Mouse (Mus musculus) hindbrain, embryonic 11.5 days (tissue): ENCODE measurements around the gene Styx. TPM values are rescaled to one million over a fixed set of nuclear protein-coding genes. Genes with fewer than 3 reads are reported as not detected.
"Not testable (repeated sequence)": the region's sequence is repeated elsewhere in the genome, so short reads cannot be mapped to it uniquely, and the experiment has no call there.

Experiments used
- ATAC-seq: fragments of 200-750 bp; cut with Nextera tagmentation; 2 replicates; pipeline ENCODE4 v1.8.0; 2017; ENCODE audit warnings: mild to moderate bottlenecking, moderate TSS enrichment, moderate library complexity; ENCODE audit not compliant: low FRiP score
- DNase-seq: peaks from one replicate; pipeline ENCODE4 v3.0.0-alpha.2; 2015; ENCODE audit warnings: low spot score
- H3K27ac ChIP-seq: fragments of 300-500 bp; sonication (generic); 2 replicates; pipeline ENCODE4 v1.5.1; 2014; ENCODE audit warnings: mild to moderate bottlenecking, low read depth, low read length
- H3K27me3 ChIP-seq: fragments of 300-500 bp; sonication (generic); 2 replicates; pipeline ENCODE4 v1.6.1; 2014; ENCODE audit warnings: mild to moderate bottlenecking, low read length, moderate library complexity, mixed read lengths; ENCODE audit not compliant: control insufficient read depth, insufficient read depth
- H3K36me3 ChIP-seq: fragments of 300-500 bp; sonication (generic); 2 replicates; pipeline ENCODE4 v1.6.1; 2014; ENCODE audit warnings: mild to moderate bottlenecking, low read length, moderate library complexity, mixed read lengths; ENCODE audit not compliant: control insufficient read depth, insufficient read depth
- H3K4me1 ChIP-seq: fragments of 300-500 bp; sonication (generic); replicated peaks from 2 replicates; pipeline ENCODE4 v1.6.1; 2014; ENCODE audit warnings: low read length, mixed read lengths; ENCODE audit not compliant: control insufficient read depth, insufficient read depth
- H3K4me2 ChIP-seq: fragments of 300-500 bp; sonication (generic); replicated peaks from 2 replicates; pipeline ENCODE4 v1.6.1; 2014; ENCODE audit warnings: mild to moderate bottlenecking, low read depth, low read length
- H3K4me3 ChIP-seq: fragments of 300-500 bp; sonication (generic); 2 replicates; pipeline ENCODE4 v1.5.1; 2014; ENCODE audit warnings: low read depth, low read length
- H3K9ac ChIP-seq: fragments of 300-500 bp; sonication (generic); 2 replicates; pipeline ENCODE4 v1.6.1; 2014; ENCODE audit warnings: low read depth, low read length
- H3K9me3 ChIP-seq: fragments of 300-500 bp; sonication (generic); 2 replicates; pipeline ENCODE4 v1.6.1; 2016; ENCODE audit warnings: low read length; ENCODE audit not compliant: control insufficient read depth
- WGBS: fragments of 180-500 bp; shearing (Covaris S2); extraction: QIAGEN DNeasy Blood & Tissue Kit; methylation state at CpG from one replicate; pipeline ENCODE4 v1.1.7; 2014; 5-methylcytosine and 5-hydroxymethylcytosine counted together
- polyA plus RNA-seq: library from polyadenylated mRNA; unstranded; fragments of >200 nt; fragmentation: Nextera tagmentation; extraction: Ambion mirVana; gene quantifications from 2 replicates; pipeline ENCODE4 v1.2.1, GENCODE M21; 2014

Styx gene
- polyA plus RNA-seq, 1 experiment from 2014 or later, result 51.6 TPM

- H3K4me2 ChIP-seq, result no peak overlapping the region
- WGBS, result 98% methylated on average over 2 of the region's 2 CpGs
- no peak overlapping the region for H3K9ac ChIP-seq
- no peaks in the 10 kb centered on the region for H3K4me1 ChIP-seq
- no peaks in the 10 kb centered on the region for H3K36me3 ChIP-seq
- no peak overlapping the region for H3K27ac ChIP-seq
- no peaks in the 10 kb centered on the region for H3K9me3 ChIP-seq
- DNase-seq (no peak), ATAC-seq (no peak)
- H3K27me3 ChIP-seq, result no peaks in the 10 kb centered on the region
- no peak overlapping the region for H3K4me3 ChIP-seq
Measured at GRCm38 (mm10) chr14:45385596-45385995, 34.7 kb downstream of the Styx start.

GRCm38 (mm10) chr14:45387480-45387879, 36.6 kb downstream of the Styx start:
- no peak for ATAC-seq
- WGBS, result 18% methylated on average over 2 of the region's 2 CpGs
- H3K27ac ChIP-seq, result no peak overlapping the region

DNA sequence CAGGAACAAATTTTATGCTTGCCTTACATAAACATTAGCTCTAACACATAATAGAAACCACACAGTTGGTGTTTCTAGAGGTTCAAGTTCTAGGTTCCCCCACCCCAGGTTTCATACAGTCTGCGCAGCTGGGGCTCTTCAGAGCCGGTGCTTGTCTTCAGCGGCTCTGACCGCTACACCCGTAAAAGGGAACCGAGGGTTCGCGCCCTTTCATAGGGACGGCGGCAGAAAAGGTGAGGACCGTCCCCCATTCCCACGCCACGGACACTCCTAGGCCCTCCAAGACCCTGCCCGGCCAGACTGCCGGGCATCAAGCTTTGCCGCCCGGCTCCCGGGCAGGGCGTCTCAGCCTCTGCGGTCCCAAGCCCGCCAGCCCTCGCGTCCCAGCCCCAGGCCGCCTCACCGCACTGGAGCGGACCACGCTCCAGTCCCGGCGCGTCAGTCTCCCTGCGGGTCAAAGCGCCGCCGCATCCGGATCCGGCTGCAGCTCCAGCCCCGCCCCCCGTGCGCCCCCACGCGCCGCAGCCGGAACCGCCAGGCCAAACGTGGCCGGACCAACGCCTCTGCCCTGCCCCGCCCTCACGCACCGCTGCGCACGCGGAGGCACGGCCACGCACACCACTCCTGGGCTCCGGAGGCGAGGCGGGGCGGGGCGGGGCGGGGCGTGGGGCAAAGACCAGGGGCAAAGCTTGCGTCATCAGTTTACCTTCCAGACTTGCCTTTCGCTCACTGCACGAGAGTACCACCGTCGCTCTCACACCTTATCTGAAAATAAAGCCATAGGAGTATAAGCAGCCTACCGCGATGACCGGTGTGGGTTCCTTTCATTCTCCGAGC, 37.7 kb downstream of the Styx start:
- Histone ChIP-seq H3K4me3 (peak overlapping the region; percentile 55), H3K4me2 (peak overlapping the region; percentile 64), H3K4me1 (no peaks in the 10 kb centered on the region), H3K9ac (peak overlapping the region; percentile 74), H3K36me3 (no peaks in the 10 kb centered on the region), H3K27ac (peak overlapping the region; percentile 47), H3K27me3 (no peaks in the 10 kb centered on the region), H3K9me3 (no peaks in the 10 kb centered on the region)
- ATAC-seq, result peak; percentile 98
- 1% methylated on average over 47 of the region's 71 CpGs for WGBS
- DNase-seq, result peak; percentile 90

More at GRCm38 (mm10) chr14:45387480-45387879, 36.6 kb downstream of the Styx start:
- H3K4me2 ChIP-seq, result peak overlapping the region; percentile 64
- H3K4me1 ChIP-seq, result no peaks in the 10 kb centered on the region
- H3K27me3 ChIP-seq, result no peaks in the 10 kb centered on the region
- no peaks in the 10 kb centered on the region for H3K36me3 ChIP-seq
- no peak overlapping the region for H3K9ac ChIP-seq
- 0 out of 2 replicates have a peak overlapping the region, but pooled peaks have one; percentile 55 for H3K4me3 ChIP-seq
- no peak for DNase-seq
- no peaks in the 10 kb centered on the region for H3K9me3 ChIP-seq

DNA sequence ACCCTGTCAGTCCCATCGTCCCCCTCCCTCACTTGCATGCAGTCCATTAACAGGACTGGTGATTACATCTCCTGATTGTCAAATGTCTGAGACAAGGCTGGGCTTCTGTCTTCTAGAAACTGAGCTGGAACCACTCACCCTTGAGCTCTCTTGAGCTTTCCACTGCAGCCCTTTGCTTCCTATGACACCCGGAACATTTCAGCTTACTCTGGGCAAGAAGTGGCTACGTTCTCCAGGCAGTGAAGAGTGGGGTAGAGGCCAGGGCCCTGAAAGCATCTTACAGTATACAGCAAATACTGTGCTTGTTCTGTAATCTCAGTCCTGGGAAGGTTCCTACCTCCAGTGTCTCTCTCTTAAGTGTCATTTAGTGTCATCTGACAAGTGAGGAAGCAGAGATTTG, 38.3 kb downstream of the Styx start:
- H3K9ac ChIP-seq, result peak overlapping the region; percentile 74; the same call in 1 of the 2 replicates
- H3K27ac ChIP-seq, result 0 out of 2 replicates have a peak overlapping the region, but pooled peaks have one; percentile 47
- H3K4me2 ChIP-seq, result peak overlapping the region; percentile 64
- 40% methylated on average over 3 of the region's 3 CpGs for WGBS
- no peaks in the 10 kb centered on the region for H3K9me3 ChIP-seq
- H3K27me3 ChIP-seq, result no peaks in the 10 kb centered on the region
- no peaks in the 10 kb centered on the region for H3K36me3 ChIP-seq
- no peaks in the 10 kb centered on the region for H3K4me1 ChIP-seq
- no peak; the same call in 1 of the 2 replicates for ATAC-seq
- no peak for DNase-seq
- H3K4me3 ChIP-seq, result peak overlapping the region; percentile 55

DNA sequence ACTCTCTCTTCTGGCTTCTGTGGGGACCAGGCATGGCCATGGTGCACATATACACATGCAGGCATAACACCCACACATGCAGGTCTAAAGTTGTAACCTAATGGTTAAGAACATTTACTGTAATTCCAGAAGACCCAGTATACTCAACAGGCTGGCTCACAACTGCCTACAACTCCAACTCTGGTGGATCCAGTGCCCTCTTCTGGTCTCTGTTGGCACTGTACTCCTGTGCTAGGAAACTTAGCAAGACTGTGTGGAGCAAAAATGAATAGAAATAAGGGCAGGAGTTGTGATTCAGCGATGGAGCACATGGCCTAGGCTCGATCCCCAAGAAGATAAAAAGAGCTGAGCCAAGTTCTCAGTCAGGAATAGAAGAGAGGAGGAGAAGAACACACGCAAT, 48.9 kb downstream of the Styx start:
- Histone ChIP-seq H3K4me3 (no peak overlapping the region), H3K4me1 (no peaks in the 10 kb centered on the region), H3K9me3 (no peaks in the 10 kb centered on the region), H3K36me3 (no peaks in the 10 kb centered on the region), H3K27me3 (no peaks in the 10 kb centered on the region), H3K4me2 (no peak overlapping the region), H3K9ac (no peak overlapping the region), H3K27ac (no peak overlapping the region)
- DNase-seq, result no peak
- no peak for ATAC-seq
- WGBS, result 82% methylated on average over 3 of the region's 3 CpGs

GRCm38 (mm10) chr14:45403651-45404050, 52.8 kb downstream of the Styx start:
- H3K27me3 ChIP-seq, result no peaks in the 10 kb centered on the region
- no peak overlapping the region for H3K4me3 ChIP-seq
- H3K36me3 ChIP-seq, result no peaks in the 10 kb centered on the region
- H3K4me1 ChIP-seq, result no peaks in the 10 kb centered on the region
- ATAC-seq (no peak), DNase-seq (no peak)
- H3K9me3 ChIP-seq, result no peaks in the 10 kb centered on the region
- no peak overlapping the region for H3K4me2 ChIP-seq
- WGBS, result 92% methylated on average over 7 of the region's 7 CpGs
- H3K27ac ChIP-seq, result no peak overlapping the region
- no peak overlapping the region for H3K9ac ChIP-seq

DNA sequence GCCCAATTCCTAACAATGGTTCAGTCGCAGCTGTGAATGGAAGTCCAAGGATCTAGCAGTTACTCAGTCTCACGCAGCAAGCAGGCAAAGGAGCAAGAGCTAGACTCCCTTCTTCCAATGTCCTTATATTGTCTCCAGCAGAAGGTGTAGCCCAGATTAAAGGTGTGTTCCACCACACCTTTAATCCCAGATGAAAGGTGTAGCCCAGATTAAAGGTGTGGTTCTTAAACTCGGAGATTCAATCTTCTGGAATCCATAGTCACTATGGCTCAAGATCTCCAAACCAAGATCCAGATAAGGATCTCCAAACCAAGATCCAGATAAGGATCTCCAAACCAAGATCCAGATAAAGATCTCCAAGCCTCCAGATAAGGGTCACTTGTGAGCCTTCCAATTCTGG, 53.9 kb downstream of the Styx start, which contains the start of gene Gnpnat1:
TSS of gene Gnpnat1 (minus strand) at position 101 of the 400 bp plus-strand sequence.
- 87% methylated on average over 1 of the region's 3 CpGs for WGBS
- DNase-seq, ATAC-seq: not testable (repeated sequence)

DNA sequence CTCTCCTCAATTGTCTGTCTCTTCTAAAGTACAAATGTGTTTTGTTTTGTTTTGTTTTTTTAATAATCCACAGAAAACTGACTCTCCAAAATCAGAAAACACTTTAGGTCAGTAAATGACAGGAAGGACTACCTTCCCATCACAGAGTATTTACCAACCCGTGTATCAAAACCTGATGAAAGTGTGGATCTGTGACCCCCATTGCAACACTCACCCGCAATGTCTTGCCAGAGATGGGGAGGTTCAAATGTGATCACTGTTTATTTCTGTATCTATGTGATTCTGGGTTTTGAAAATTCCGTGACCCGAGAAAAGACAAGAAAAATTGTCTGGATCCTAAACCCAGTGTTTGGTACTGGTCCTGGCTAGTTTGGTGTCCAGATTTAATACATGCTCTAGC, 65.4 kb downstream of the Styx start:
- Histone ChIP-seq H3K36me3 (no peaks in the 10 kb centered on the region), H3K27ac (no peak overlapping the region), H3K9ac (no peak overlapping the region), H3K4me2 (no peak overlapping the region), H3K9me3 (no peaks in the 10 kb centered on the region), H3K27me3 (no peaks in the 10 kb centered on the region), H3K4me1 (no peaks in the 10 kb centered on the region), H3K4me3 (no peak overlapping the region)
- no peak for ATAC-seq
- DNase-seq, result no peak
- 89% methylated on average over 4 of the region's 4 CpGs for WGBS

More for the DNA sequence above, 53.9 kb downstream of the Styx start, which contains the start of gene Gnpnat1:
- H3K27me3 ChIP-seq, H3K36me3 ChIP-seq, H3K9ac ChIP-seq, H3K4me3 ChIP-seq, H3K4me2 ChIP-seq, H3K9me3 ChIP-seq, H3K27ac ChIP-seq, H3K4me1 ChIP-seq: not testable (repeated sequence)

DNA sequence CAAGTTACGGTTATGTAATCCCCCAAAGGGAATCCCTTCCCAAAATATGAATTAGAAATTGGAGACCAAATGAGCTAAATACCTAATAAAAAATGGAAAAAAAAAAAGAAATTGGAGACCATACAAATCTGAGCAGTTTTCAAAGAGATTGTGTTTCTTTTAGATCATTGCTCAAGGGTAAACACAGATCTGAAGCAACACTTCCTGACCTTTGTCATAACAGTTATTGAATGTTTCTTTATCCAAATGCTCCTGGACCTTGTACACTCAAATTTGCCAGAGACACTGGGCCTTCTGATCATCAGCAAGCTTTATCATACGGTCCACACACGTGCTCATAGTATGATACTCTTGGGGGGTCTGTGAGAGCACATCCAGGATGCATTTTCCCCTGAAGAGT, 67.7 kb downstream of the Styx start:
- WGBS, result 84% methylated on average over 3 of the region's 3 CpGs
- H3K9ac ChIP-seq, result no peak overlapping the region
- ATAC-seq, result no peak
- H3K27me3 ChIP-seq, result no peaks in the 10 kb centered on the region
- H3K4me1 ChIP-seq, result no peaks in the 10 kb centered on the region
- no peak for DNase-seq
- no peak overlapping the region for H3K4me3 ChIP-seq
- no peaks in the 10 kb centered on the region for H3K9me3 ChIP-seq
- no peak overlapping the region for H3K4me2 ChIP-seq
- H3K27ac ChIP-seq, result no peak overlapping the region
- no peaks in the 10 kb centered on the region for H3K36me3 ChIP-seq
